8 mouse cellular contexts compared by ENCODE assay signal in genomic region chr1:72872521-72872920, GRCm38 (mm10). TPM values are rescaled to one million over a fixed set of nuclear protein-coding genes. Genes with fewer than 3 reads are reported as not detected.
DNase-seq lines count a peak whose midpoint lies in the region; ATAC-seq and TF ChIP-seq lines count a peak whose summit lies in the region.

No protein-coding gene starts in this region.

- TF ChIP-seq CTCF in embryonic fibroblast, embryonic 13.5 days (IDR thresholded peaks at IDR 0.05; ENCODE audit: borderline replicate concordance, insufficient read depth, low read length) = no peak
- TF ChIP-seq CTCF in olfactory bulb, adult 2 months (IDR thresholded peaks at IDR 0.05; ENCODE audit: insufficient read depth, low read depth, low read length) = no peak

- DNase-seq in CD4-positive helper T cell, adult 2 months (ENCODE audit: low read depth, low spot score) = peak; percentile 38
- DNase-seq in adrenal gland, postnatal 14 days = peak; percentile 75
- DNase-seq in kidney, postnatal 10 days = peak; percentile 94
- no peak for DNase-seq in adipocyte (ENCODE audit: low spot score)

- peaks cover 7% of the 10 kb centered on the region; the same call in 1 of the 2 replicates for H3K4me1 ChIP-seq in embryonic fibroblast, embryonic 13.5 days (ENCODE audit: control insufficient read depth, insufficient read depth, low read length)
- peaks cover 73% of the 10 kb centered on the region for H3K4me1 ChIP-seq in heart, embryonic 15.5 days (replicated peaks)
- peaks cover 6% of the 10 kb centered on the region for H3K4me1 ChIP-seq in liver, embryonic 16.5 days (ENCODE audit: control insufficient read depth, low read depth, low read length)
- peaks cover 27% of the 10 kb centered on the region for H3K4me1 ChIP-seq in olfactory bulb, adult 2 months (ENCODE audit: control insufficient read depth, insufficient read depth, low read length)

- ATAC-seq in heart, embryonic 15.5 days (replicated peaks; ENCODE audit: insufficient number of reproducible peaks, insufficient read depth, low FRiP score, low read depth) = peak; percentile 44
- ATAC-seq in liver, embryonic 16.5 days (ENCODE audit: low read depth) = no peak

- no peaks in the 10 kb centered on the region for H3K9me3 ChIP-seq in heart, embryonic 15.5 days (replicated peaks)
- H3K9me3 ChIP-seq in liver, embryonic 16.5 days (replicated peaks; ENCODE audit: control insufficient read depth, low read length) = no peaks in the 10 kb centered on the region

- no peak overlapping the region for H3K9ac ChIP-seq in heart, embryonic 15.5 days
- no peak overlapping the region for H3K9ac ChIP-seq in liver, embryonic 16.5 days (ENCODE audit: low read depth, low read length)

- TF ChIP-seq POLR2A in embryonic fibroblast, embryonic 13.5 days (IDR thresholded peaks at IDR 0.05; ENCODE audit: low read depth, low read length) = no peak
- no peak for TF ChIP-seq POLR2A in olfactory bulb, adult 2 months (IDR thresholded peaks at IDR 0.05; ENCODE audit: insufficient read depth, low read depth, low read length)

- peak overlapping the region; percentile 38; the same call in 1 of the 2 replicates for H3K4me3 ChIP-seq in embryonic fibroblast, embryonic 13.5 days (ENCODE audit: insufficient read depth, low read length)
- H3K4me3 ChIP-seq in heart, embryonic 15.5 days = peak overlapping the region; percentile 75
- H3K4me3 ChIP-seq in liver, embryonic 16.5 days (ENCODE audit: low read depth, low read length) = no peak overlapping the region
- 0 out of 2 replicates have a peak overlapping the region, but pooled peaks have one; percentile 5 for H3K4me3 ChIP-seq in olfactory bulb, adult 2 months (ENCODE audit: insufficient read depth, low read depth, low read length)

- no peaks in the 10 kb centered on the region for H3K36me3 ChIP-seq in heart, embryonic 15.5 days
- H3K36me3 ChIP-seq in liver, embryonic 16.5 days (ENCODE audit: control insufficient read depth, insufficient read depth) = no peaks in the 10 kb centered on the region

- H3K27ac ChIP-seq in embryonic fibroblast, embryonic 13.5 days (ENCODE audit: insufficient read depth, low read length) = no peak overlapping the region
- H3K27ac ChIP-seq in heart, embryonic 15.5 days = peak overlapping the region; percentile 88
- no peak overlapping the region for H3K27ac ChIP-seq in liver, embryonic 16.5 days (ENCODE audit: low read length)
- H3K27ac ChIP-seq in olfactory bulb, adult 2 months (ENCODE audit: insufficient read depth, low read depth, low read length) = no peak overlapping the region

- WGBS in heart, embryonic 15.5 days = under 1% methylated on average over 8 of the region's 8 CpGs
- WGBS in liver, embryonic 16.5 days (ENCODE audit: insufficient replicate concordance) = 0% methylated on average over 8 of the region's 8 CpGs
- WGBS in olfactory bulb, adult 2 months = 0% methylated on average over 8 of the region's 8 CpGs

- peak overlapping the region; percentile 95 for H3K4me2 ChIP-seq in heart, embryonic 15.5 days
- peak overlapping the region; percentile 19; the same call in 1 of the 2 replicates for H3K4me2 ChIP-seq in liver, embryonic 16.5 days (ENCODE audit: low read depth, low read length)

- 0 out of 2 replicates have a peak, but pooled peaks cover 2% of the 10 kb centered on the region for H3K27me3 ChIP-seq in heart, embryonic 15.5 days
- H3K27me3 ChIP-seq in liver, embryonic 16.5 days (ENCODE audit: control insufficient read depth, insufficient read depth, low read depth, low read length) = peaks cover 62% of the 10 kb centered on the region

RNA-seq across cellular contexts. Expression of gene Igfbp5, which starts 2.2 kb away (rescaled TPM):
- total RNA-seq in adrenal gland, postnatal 14 days (2021) = 68.1 and 74.3 TPM in 2 replicates
- 149 and 746 TPM in 2 replicates for polyA plus RNA-seq in embryonic fibroblast, embryonic 13.5 days (2011; ENCODE audit: insufficient read length, low read depth, missing spikeins)
- polyA plus RNA-seq in heart, embryonic 15.5 days (2015; fragmentation: Nextera tagmentation; extraction: Ambion mirVana) = 79.0 and 101 TPM in 2 replicates
- polyA plus RNA-seq in liver, embryonic 16.5 days (2015; fragmentation: Nextera tagmentation; extraction: Ambion mirVana) = 1.0 and 1.7 TPM in 2 replicates
- polyA plus RNA-seq in olfactory bulb, adult 2 months (2012; ENCODE audit: insufficient read depth, insufficient read length, low replicate concordance, missing spikeins) = 101 and 111 TPM in 2 replicates

RNA-seq across cellular contexts. Expression of gene Igfbp2, which starts 48.2 kb away (rescaled TPM):
- total RNA-seq in adrenal gland, postnatal 14 days (2021) = 9.1 and 58.4 TPM in 2 replicates
- polyA plus RNA-seq in embryonic fibroblast, embryonic 13.5 days (2011; ENCODE audit: insufficient read length, low read depth, missing spikeins) = 331 and 641 TPM in 2 replicates
- polyA plus RNA-seq in heart, embryonic 15.5 days (2015; fragmentation: Nextera tagmentation; extraction: Ambion mirVana) = 44.4 and 85.9 TPM in 2 replicates
- 13.4 and 17.9 TPM in 2 replicates for polyA plus RNA-seq in liver, embryonic 16.5 days (2015; fragmentation: Nextera tagmentation; extraction: Ambion mirVana)
- polyA plus RNA-seq in olfactory bulb, adult 2 months (2012; ENCODE audit: insufficient read depth, insufficient read length, low replicate concordance, missing spikeins) = not detected in 2 replicates

Comparison
In these comparisons a context has a peak if more than half of its experiments do, and no peak if none do; other contexts are left out.
1. RNA of gene Igfbp5, which starts 2.2 kb away (polyA plus RNA-seq): 149 to 746 TPM in embryonic fibroblast, embryonic 13.5 days, 101 to 111 TPM in olfactory bulb, adult 2 months and 79.0 to 101 TPM in heart, embryonic 15.5 days; 1.0 to 1.7 TPM in liver, embryonic 16.5 days; every median in the first group is over 10 times any median in the second.
2. RNA of gene Igfbp2, which starts 48.2 kb away (polyA plus RNA-seq): 331 to 641 TPM in embryonic fibroblast, embryonic 13.5 days, 44.4 to 85.9 TPM in heart, embryonic 15.5 days and 13.4 to 17.9 TPM in liver, embryonic 16.5 days; not detected in olfactory bulb, adult 2 months; every median in the first group is over 10 times any median in the second.